Mouse (Mus musculus): ENCODE data around the gene Zfp189.
"Not testable (repeated sequence)": the region's sequence is repeated elsewhere in the genome, so short reads cannot be mapped to it uniquely, and the experiment has no call there.

Zfp189 gene

GRCm38 (mm10) chr4:49520572-49521340 is at the start of gene Zfp189, which contains the start of gene Mrpl50:
TSS of gene Zfp189 (plus strand) at chr4:49521176.
TSS of gene Mrpl50 (minus strand) at chr4:49521093.
- Histone ChIP-seq H3K36me3 (ENCODE audit: insufficient read depth, low read length) (peaks cover 19% of the 10 kb centered on the region), H3K4me3 (replicated peaks; ENCODE audit: low read length) (peak within 1 kb of the TSS; percentile 89), H3K9me3 (ENCODE audit: low read length) (no peaks in the 10 kb centered on the region), H3K4me1 (replicated peaks; ENCODE audit: low read depth, low read length) (peaks cover 38% of the 10 kb centered on the region), H3K27me3 (ENCODE audit: insufficient read depth, low read length) (no peaks in the 10 kb centered on the region)
- TF ChIP-seq POU5F1 (IDR thresholded peaks at IDR 0.05; ENCODE audit: borderline replicate concordance, low read length) (no peak), NANOG (IDR thresholded peaks at IDR 0.05; ENCODE audit: borderline replicate concordance, low read length) (no peak), CTCF (conservative IDR thresholded peaks at IDR 0.05; ENCODE audit: low read length) (no peak)

- Histone ChIP-seq H3K36me3 (ENCODE audit: insufficient read depth, low read length) (no peaks in the 10 kb centered on the region), H3K9me3 (ENCODE audit: low read length) (peaks cover 18% of the 10 kb centered on the region), H3K4me1 (replicated peaks; ENCODE audit: low read depth, low read length) (peaks cover 16% of the 10 kb centered on the region), H3K27me3 (ENCODE audit: insufficient read depth, low read length) (no peaks in the 10 kb centered on the region), H3K4me3 (replicated peaks; ENCODE audit: low read length) (no peak within 1 kb of the TSS)
- TF ChIP-seq CTCF (conservative IDR thresholded peaks at IDR 0.05; ENCODE audit: low read length): no peak
Observed at GRCm38 (mm10) chr4:49473435-49474100, 47.4 kb upstream of the Zfp189 start, which contains the start of gene Acnat1. TSS of gene Acnat1 (minus strand) at chr4:49473912.

GRCm38 (mm10) chr4:49474583-49474982 is 46.4 kb upstream of the Zfp189 start:
- H3K27me3 ChIP-seq (ENCODE audit: insufficient read depth, low read length): no peaks in the 10 kb centered on the region
- TF ChIP-seq NANOG (IDR thresholded peaks at IDR 0.05; ENCODE audit: borderline replicate concordance, low read length) (no peak), CTCF (conservative IDR thresholded peaks at IDR 0.05; ENCODE audit: low read length) (no peak), POU5F1 (IDR thresholded peaks at IDR 0.05; ENCODE audit: borderline replicate concordance, low read length) (no peak)
- H3K4me3 ChIP-seq (replicated peaks; ENCODE audit: low read length): no peak overlapping the region
- H3K36me3 ChIP-seq (ENCODE audit: insufficient read depth, low read length): no peaks in the 10 kb centered on the region
- H3K4me1 ChIP-seq (replicated peaks; ENCODE audit: low read depth, low read length): peaks cover 21% of the 10 kb centered on the region
- H3K9me3 ChIP-seq (ENCODE audit: low read length): peaks cover 15% of the 10 kb centered on the region

- H3K27me3 ChIP-seq (ENCODE audit: insufficient read depth, low read length): no peaks in the 10 kb centered on the region
- no peak for TF ChIP-seq CTCF (conservative IDR thresholded peaks at IDR 0.05; ENCODE audit: low read length)
- TF ChIP-seq POU5F1 (IDR thresholded peaks at IDR 0.05; ENCODE audit: borderline replicate concordance, low read length): no peak
- TF ChIP-seq NANOG (IDR thresholded peaks at IDR 0.05; ENCODE audit: borderline replicate concordance, low read length): no peak
Observed at GRCm38 (mm10) chr4:49478118-49478877, 42.7 kb upstream of the Zfp189 start.

GRCm38 (mm10) chr4:49479035-49479434 is 41.9 kb upstream of the Zfp189 start:
- Histone ChIP-seq H3K9me3 (ENCODE audit: low read length) (peaks cover 15% of the 10 kb centered on the region), H3K4me1 (replicated peaks; ENCODE audit: low read depth, low read length) (peaks cover 25% of the 10 kb centered on the region)
- H3K4me3 ChIP-seq (replicated peaks; ENCODE audit: low read length); H3K36me3 ChIP-seq (ENCODE audit: insufficient read depth, low read length); H3K27me3 ChIP-seq (ENCODE audit: insufficient read depth, low read length): not testable (repeated sequence)

More at GRCm38 (mm10) chr4:49478118-49478877, 42.7 kb upstream of the Zfp189 start:
- H3K4me1 ChIP-seq (replicated peaks; ENCODE audit: low read depth, low read length): peaks cover 32% of the 10 kb centered on the region
- H3K9me3 ChIP-seq (ENCODE audit: low read length): peaks cover 15% of the 10 kb centered on the region
- H3K4me3 ChIP-seq (replicated peaks; ENCODE audit: low read length): peak overlapping the region; percentile 23; the same call in 1 of the 2 replicates
- H3K36me3 ChIP-seq (ENCODE audit: insufficient read depth, low read length): no peaks in the 10 kb centered on the region

- Histone ChIP-seq H3K36me3 (ENCODE audit: insufficient read depth, low read length) (no peaks in the 10 kb centered on the region), H3K27me3 (ENCODE audit: insufficient read depth, low read length) (no peaks in the 10 kb centered on the region), H3K9me3 (ENCODE audit: low read length) (peaks cover 10% of the 10 kb centered on the region), H3K4me3 (replicated peaks; ENCODE audit: low read length) (peak overlapping the region; percentile 32), H3K4me1 (replicated peaks; ENCODE audit: low read depth, low read length) (peaks cover 25% of the 10 kb centered on the region)
- TF ChIP-seq CTCF (conservative IDR thresholded peaks at IDR 0.05; ENCODE audit: low read length) (no peak), POU5F1 (IDR thresholded peaks at IDR 0.05; ENCODE audit: borderline replicate concordance, low read length) (no peak), NANOG (IDR thresholded peaks at IDR 0.05; ENCODE audit: borderline replicate concordance, low read length) (no peak)
Observed at GRCm38 (mm10) chr4:49480104-49480760, 40.7 kb upstream of the Zfp189 start.

- Histone ChIP-seq H3K4me1 (replicated peaks; ENCODE audit: low read depth, low read length) (peaks cover 25% of the 10 kb centered on the region), H3K9me3 (ENCODE audit: low read length) (peaks cover 4% of the 10 kb centered on the region; the same call in 1 of the 2 replicates), H3K4me3 (replicated peaks; ENCODE audit: low read length) (no peak overlapping the region; the same call in 1 of the 2 replicates), H3K36me3 (ENCODE audit: insufficient read depth, low read length) (no peaks in the 10 kb centered on the region), H3K27me3 (ENCODE audit: insufficient read depth, low read length) (no peaks in the 10 kb centered on the region)
- TF ChIP-seq NANOG (IDR thresholded peaks at IDR 0.05; ENCODE audit: borderline replicate concordance, low read length) (no peak), CTCF (conservative IDR thresholded peaks at IDR 0.05; ENCODE audit: low read length) (no peak), POU5F1 (IDR thresholded peaks at IDR 0.05; ENCODE audit: borderline replicate concordance, low read length) (no peak)
Observed at GRCm38 (mm10) chr4:49480896-49481295, 40.1 kb upstream of the Zfp189 start.

GRCm38 (mm10) chr4:49485442-49485841 is 35.5 kb upstream of the Zfp189 start:
- Histone ChIP-seq H3K4me3 (replicated peaks; ENCODE audit: low read length) (no peak overlapping the region), H3K4me1 (replicated peaks; ENCODE audit: low read depth, low read length) (peaks cover 8% of the 10 kb centered on the region), H3K27me3 (ENCODE audit: insufficient read depth, low read length) (no peaks in the 10 kb centered on the region), H3K9me3 (ENCODE audit: low read length) (no peaks in the 10 kb centered on the region), H3K36me3 (ENCODE audit: insufficient read depth, low read length) (no peaks in the 10 kb centered on the region)
- TF ChIP-seq NANOG (IDR thresholded peaks at IDR 0.05; ENCODE audit: borderline replicate concordance, low read length) (no peak), POU5F1 (IDR thresholded peaks at IDR 0.05; ENCODE audit: borderline replicate concordance, low read length) (no peak), CTCF (conservative IDR thresholded peaks at IDR 0.05; ENCODE audit: low read length) (no peak)

GRCm38 (mm10) chr4:49485934-49486650 is 34.9 kb upstream of the Zfp189 start:
- not testable (repeated sequence) for H3K4me1 ChIP-seq (replicated peaks; ENCODE audit: low read depth, low read length); H3K27me3 ChIP-seq (ENCODE audit: insufficient read depth, low read length); H3K36me3 ChIP-seq (ENCODE audit: insufficient read depth, low read length); H3K4me3 ChIP-seq (replicated peaks; ENCODE audit: low read length); H3K9me3 ChIP-seq (ENCODE audit: low read length)

All from E14TG2a.4 (cell line).